Mouse (Mus musculus) embryonic fibroblast, embryonic 13.5 days (primary cell): ENCODE data around the gene Zfp607a. TPM values are rescaled to one million over a fixed set of nuclear protein-coding genes. Genes with fewer than 3 reads are reported as not detected.
A peak's percentile ranks its signal among the peaks of the same experiment; 100 is the strongest.

Experiments used
- H3K27ac ChIP-seq: 2 replicates; pipeline ENCODE4 v1.5.1; 2012; ENCODE audit warnings: low read length, control low read depth, inconsistent platforms; ENCODE audit not compliant: insufficient read depth
- H3K4me1 ChIP-seq: 2 replicates; pipeline ENCODE4 v1.6.1; 2011; ENCODE audit warnings: low read length; ENCODE audit not compliant: control insufficient read depth, insufficient read depth
- H3K4me3 ChIP-seq: 2 replicates; pipeline ENCODE4 v1.5.1; 2011; ENCODE audit warnings: mild to moderate bottlenecking, control low read depth, low read length; ENCODE audit not compliant: insufficient read depth
- CTCF ChIP-seq: IDR thresholded peaks from 2 replicates; pipeline ENCODE4 v1.5.1; 2011; ENCODE audit warnings: mild to moderate bottlenecking, control low read depth, low read length, moderate library complexity, borderline replicate concordance; ENCODE audit not compliant: insufficient read depth
- POLR2A ChIP-seq: IDR thresholded peaks from 2 replicates; pipeline ENCODE4 v1.6.1; 2011; ENCODE audit warnings: low read depth, mild to moderate bottlenecking, control low read depth, low read length, moderate library complexity
- polyA plus RNA-seq: library from polyadenylated mRNA; stranded (reverse); fragments of >200 nt; gene quantifications from 2 replicates; pipeline ENCODE4 v1.2.4, GENCODE M21; 2011; ENCODE audit warnings: low read depth; ENCODE audit not compliant: missing spikeins, insufficient read length

Zfp607a gene
- polyA plus RNA-seq = 3.5 and 3.8 TPM in 2 replicates

DNA sequence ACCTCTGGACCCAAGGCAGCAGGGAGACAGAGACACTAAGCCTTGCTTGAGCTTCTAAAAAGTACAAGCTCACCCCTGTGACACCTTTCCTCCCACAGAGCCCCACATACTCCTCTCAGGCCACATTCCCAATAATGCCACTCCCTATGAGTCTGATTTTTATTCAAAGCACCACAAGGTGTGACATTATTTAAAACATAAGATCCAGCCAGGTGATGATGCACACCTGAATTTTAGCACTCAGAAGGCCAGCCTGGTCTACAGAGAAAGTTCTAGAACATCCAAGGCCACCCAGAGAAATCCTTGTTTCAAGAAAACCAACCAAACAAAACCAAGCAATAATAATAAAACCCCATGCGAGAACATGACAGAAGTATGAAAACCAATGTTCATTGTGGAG, at the start of gene Zfp607a:
TSS of gene Zfp607a (plus strand) at position 301 of the 400 bp plus-strand sequence.
- no peak for TF ChIP-seq POLR2A
- TF ChIP-seq CTCF = no peak
- no peak within 1 kb of the TSS for H3K4me3 ChIP-seq
- no peaks in the 10 kb centered on the region; the same call in none of the 2 replicates for H3K4me1 ChIP-seq
- H3K27ac ChIP-seq = no peak within 1 kb of the TSS

DNA sequence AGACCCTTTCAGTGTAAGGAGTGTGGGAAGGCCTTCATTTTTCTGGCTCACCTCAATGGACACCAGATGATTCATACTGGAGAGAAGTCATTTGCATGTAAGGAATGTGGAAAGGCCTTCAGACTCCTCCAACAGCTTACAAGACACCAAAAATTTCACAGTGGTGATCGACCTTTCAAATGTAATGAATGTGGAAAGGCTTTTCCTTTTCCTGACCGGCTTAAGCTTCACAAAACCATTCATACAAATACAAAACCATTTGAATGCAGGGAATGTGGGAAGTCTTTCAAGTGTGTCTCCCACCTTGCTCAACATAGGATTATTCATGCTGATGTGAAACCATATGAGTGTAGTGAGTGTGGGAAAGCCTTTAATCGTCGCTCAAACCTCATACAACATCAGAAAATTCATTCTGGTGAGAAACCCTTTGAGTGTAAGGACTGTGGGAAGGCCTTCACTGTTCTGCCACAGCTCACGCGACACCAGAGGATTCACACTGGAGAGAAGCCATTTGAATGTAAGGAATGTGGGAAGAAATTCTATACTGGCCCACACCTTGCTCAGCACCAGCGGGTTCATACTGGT, 38.7 kb upstream of the Zfp607a start:
- TF ChIP-seq CTCF = no peak
- TF ChIP-seq POLR2A = no peak
- Histone ChIP-seq H3K27ac (peak overlapping the region; percentile 8), H3K4me1 (no peaks in the 10 kb centered on the region), H3K4me3 (no peak overlapping the region)

GRCm38 (mm10) chr7:27822611-27823010, 34.7 kb upstream of the Zfp607a start:
- Histone ChIP-seq H3K4me1 (no peaks in the 10 kb centered on the region), H3K4me3 (no peak overlapping the region), H3K27ac (no peak overlapping the region)
- no peak for TF ChIP-seq POLR2A
- TF ChIP-seq CTCF = no peak

DNA sequence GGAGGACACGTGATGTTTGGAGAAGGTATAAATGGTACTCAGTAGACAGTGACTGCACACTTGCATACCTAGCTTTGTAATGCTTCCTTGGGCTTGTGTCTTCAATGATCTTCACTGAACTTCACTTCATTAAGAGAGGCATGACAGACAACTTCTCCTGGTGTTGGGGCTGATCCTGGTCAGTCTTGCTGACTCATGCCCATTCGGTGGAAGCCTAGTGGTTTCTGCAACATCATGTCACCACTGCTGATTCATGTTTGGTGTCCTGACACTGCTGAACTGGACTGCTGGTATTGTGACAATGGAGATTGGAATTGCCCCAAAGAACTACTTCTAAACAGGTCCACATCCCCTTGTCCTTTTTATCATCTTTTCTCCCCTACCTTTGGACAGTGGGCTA, 23.2 kb upstream of the Zfp607a start:
- no peak for TF ChIP-seq CTCF
- no peak for TF ChIP-seq POLR2A
- Histone ChIP-seq H3K27ac (no peak overlapping the region), H3K4me1 (no peaks in the 10 kb centered on the region), H3K4me3 (no peak overlapping the region)

DNA sequence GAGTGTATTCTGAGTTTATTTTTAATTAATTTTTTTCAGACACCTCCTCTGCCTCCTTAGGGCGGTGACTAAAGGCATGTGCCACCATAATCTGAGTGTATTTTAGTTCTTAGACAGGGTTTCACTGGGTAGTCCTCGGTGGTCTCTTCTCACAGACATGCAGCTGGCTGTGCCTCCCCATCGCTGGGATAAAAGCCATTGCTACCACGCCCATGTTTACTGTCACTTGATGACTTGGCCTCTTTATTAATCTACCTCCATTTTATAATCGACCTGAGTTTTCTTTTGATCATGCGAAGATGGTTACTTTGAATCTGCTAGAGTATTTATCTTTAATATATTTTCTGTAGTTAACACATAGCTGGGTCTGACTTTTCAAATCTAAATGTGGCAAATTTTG, 19.4 kb upstream of the Zfp607a start:
- Histone ChIP-seq H3K4me1 (no peaks in the 10 kb centered on the region), H3K27ac (peak overlapping the region; percentile 76), H3K4me3 (peak overlapping the region; percentile 95)
- TF ChIP-seq POLR2A (no peak), CTCF (no peak)

GRCm38 (mm10) chr7:27838323-27839249, 18.7 kb upstream of the Zfp607a start, which contains the start of gene Zfp59:
Zfp59 (plus strand) TSS chr7:27838607.
- peak within 1 kb of the TSS; percentile 95 for H3K4me3 ChIP-seq
- peak within 1 kb of the TSS; percentile 76 for H3K27ac ChIP-seq
- no peaks in the 10 kb centered on the region for H3K4me1 ChIP-seq
- no peak for TF ChIP-seq CTCF
- peak; percentile 79 for TF ChIP-seq POLR2A

GRCm38 (mm10) chr7:27839596-27839995, 17.7 kb upstream of the Zfp607a start:
- no peak overlapping the region for H3K4me3 ChIP-seq
- H3K4me1 ChIP-seq = no peaks in the 10 kb centered on the region
- H3K27ac ChIP-seq = no peak overlapping the region
- TF ChIP-seq POLR2A (no peak), CTCF (no peak)

DNA sequence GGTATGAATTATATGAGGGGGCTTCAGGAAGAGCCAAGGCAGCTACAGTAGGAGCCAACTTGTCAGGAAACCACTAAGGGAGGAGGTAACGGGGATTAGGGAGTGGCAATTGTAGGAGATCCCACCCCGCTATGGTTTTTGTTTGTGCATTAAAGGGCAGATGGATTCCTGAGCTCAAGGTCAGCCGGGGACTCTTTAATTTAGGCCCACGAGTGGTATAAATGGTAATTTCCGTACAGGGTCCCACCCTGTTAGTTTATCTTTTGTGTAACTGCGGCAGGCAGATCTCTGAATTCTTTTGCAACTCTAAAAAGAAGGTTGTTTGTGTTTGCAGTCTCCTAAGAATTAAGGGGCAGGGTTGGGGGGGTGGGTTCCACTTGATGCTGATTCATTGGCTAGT, 17.2 kb upstream of the Zfp607a start:
- TF ChIP-seq CTCF = no peak
- TF ChIP-seq POLR2A = no peak
- Histone ChIP-seq H3K4me1 (no peaks in the 10 kb centered on the region), H3K27ac (no peak overlapping the region), H3K4me3 (no peak overlapping the region)

GRCm38 (mm10) chr7:27859301-27860251, 2.2 kb downstream of the Zfp607a start:
- TF ChIP-seq CTCF (no peak), POLR2A (no peak)
- H3K4me3 ChIP-seq = peak overlapping the region; percentile 70
- H3K4me1 ChIP-seq = no peaks in the 10 kb centered on the region; the same call in none of the 2 replicates
- H3K27ac ChIP-seq = peak overlapping the region; percentile 81
